Mouse (Mus musculus): ENCODE results near the gene Sgms1. TPM values are rescaled to one million over a fixed set of nuclear protein-coding genes. Genes with fewer than 3 reads are reported as not detected.

Sgms1 gene
- polyA plus RNA-seq, 2 experiments: 20.8 to 36.8 TPM

DNA sequence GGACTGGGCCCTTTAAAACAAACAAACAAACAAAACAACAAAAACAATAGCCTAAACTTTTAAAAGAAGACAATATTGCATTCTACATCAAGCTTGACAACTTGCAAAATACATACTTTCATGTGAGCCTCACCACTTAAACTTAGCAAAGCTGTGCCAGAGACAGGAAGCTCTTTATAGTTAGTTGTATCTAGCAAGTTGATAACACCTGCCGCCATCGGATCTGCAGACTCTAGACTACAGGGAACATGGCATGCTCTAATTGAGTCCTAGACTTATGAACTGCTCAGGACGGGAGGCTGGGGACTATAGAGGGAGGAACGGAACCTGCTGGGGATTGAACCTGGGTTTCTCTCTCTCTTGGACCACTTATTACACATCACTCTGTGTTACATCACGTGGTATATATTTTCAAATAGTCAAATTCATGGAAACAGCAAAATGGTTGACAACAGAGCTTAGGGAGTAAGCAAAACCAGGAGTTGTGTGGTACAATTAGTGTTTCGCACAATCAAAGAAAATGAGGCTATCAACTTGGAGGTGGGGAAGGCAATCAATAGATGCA is 44.3 kb downstream of the Sgms1 start:
- H3K9me3 ChIP-seq (ENCODE audit: control insufficient read depth, low read length): no peaks in the 10 kb centered on the region
- no peak overlapping the region for H3K4me2 ChIP-seq (replicated peaks; ENCODE audit: low read depth, low read length, severe bottlenecking)
- WGBS: 62% methylated on average over 6 of the region's 6 CpGs

GRCm38 (mm10) chr19:32344738-32345121 is 44.8 kb downstream of the Sgms1 start:
- H3K27me3 ChIP-seq (ENCODE audit: control insufficient read depth, insufficient read depth, low read length): no peaks in the 10 kb centered on the region
- no peaks in the 10 kb centered on the region for H3K36me3 ChIP-seq (ENCODE audit: control insufficient read depth, insufficient read depth, low read length)
- DNase-seq (ENCODE audit: low spot score) (no peak), ATAC-seq (ENCODE audit: low FRiP score, low read depth) (no peak)
- H3K9me3 ChIP-seq (ENCODE audit: control insufficient read depth, low read length): no peaks in the 10 kb centered on the region
- no peak overlapping the region for H3K27ac ChIP-seq (replicated peaks; ENCODE audit: low read depth, low read length)
- TF ChIP-seq POLR2A (IDR thresholded peaks at IDR 0.05; ENCODE audit: borderline replicate concordance, extremely low read depth, insufficient read depth, insufficient read length): no peak
- no peak overlapping the region for H3K4me3 ChIP-seq (replicated peaks; ENCODE audit: low read length)
- no peak overlapping the region for H3K9ac ChIP-seq (ENCODE audit: low read depth, low read length, severe bottlenecking)
- WGBS: 26% methylated on average over 4 of the region's 4 CpGs
- no peak overlapping the region for H3K4me2 ChIP-seq (replicated peaks; ENCODE audit: low read depth, low read length, severe bottlenecking)
- peaks cover 64% of the 10 kb centered on the region for H3K4me1 ChIP-seq (ENCODE audit: control insufficient read depth, insufficient read depth, low read length)

More for the DNA sequence above, 44.3 kb downstream of the Sgms1 start:
- H3K36me3 ChIP-seq (ENCODE audit: control insufficient read depth, insufficient read depth, low read length): no peaks in the 10 kb centered on the region
- H3K4me1 ChIP-seq (ENCODE audit: control insufficient read depth, insufficient read depth, low read length): peaks cover 64% of the 10 kb centered on the region
- H3K27ac ChIP-seq (replicated peaks; ENCODE audit: low read depth, low read length): peak overlapping the region; percentile 69
- H3K27me3 ChIP-seq (ENCODE audit: control insufficient read depth, insufficient read depth, low read length): no peaks in the 10 kb centered on the region
- DNase-seq (ENCODE audit: low spot score) (no peak), ATAC-seq (ENCODE audit: low FRiP score, low read depth) (no peak)
- no peak for TF ChIP-seq POLR2A (IDR thresholded peaks at IDR 0.05; ENCODE audit: borderline replicate concordance, extremely low read depth, insufficient read depth, insufficient read length)
- no peak overlapping the region for H3K4me3 ChIP-seq (replicated peaks; ENCODE audit: low read length)
- no peak overlapping the region for H3K9ac ChIP-seq (ENCODE audit: low read depth, low read length, severe bottlenecking)

GRCm38 (mm10) chr19:32343937-32344737 is 45.4 kb downstream of the Sgms1 start:
- no peak for TF ChIP-seq POLR2A (IDR thresholded peaks at IDR 0.05; ENCODE audit: borderline replicate concordance, extremely low read depth, insufficient read depth, insufficient read length)
- Histone ChIP-seq H3K9ac (ENCODE audit: low read depth, low read length, severe bottlenecking) (no peak overlapping the region), H3K4me2 (replicated peaks; ENCODE audit: low read depth, low read length, severe bottlenecking) (0 out of 2 replicates have a peak overlapping the region, but pooled peaks have one; percentile 15), H3K27ac (replicated peaks; ENCODE audit: low read depth, low read length) (no peak overlapping the region), H3K4me3 (replicated peaks; ENCODE audit: low read length) (no peak overlapping the region), H3K9me3 (ENCODE audit: control insufficient read depth, low read length) (no peaks in the 10 kb centered on the region), H3K4me1 (ENCODE audit: control insufficient read depth, insufficient read depth, low read length) (peaks cover 64% of the 10 kb centered on the region), H3K36me3 (ENCODE audit: control insufficient read depth, insufficient read depth, low read length) (no peaks in the 10 kb centered on the region), H3K27me3 (ENCODE audit: control insufficient read depth, insufficient read depth, low read length) (no peaks in the 10 kb centered on the region)
- WGBS: 20% methylated on average over 17 of the region's 17 CpGs
- DNase-seq (ENCODE audit: low spot score): no peak
- no peak for ATAC-seq (ENCODE audit: low FRiP score, low read depth)

DNA sequence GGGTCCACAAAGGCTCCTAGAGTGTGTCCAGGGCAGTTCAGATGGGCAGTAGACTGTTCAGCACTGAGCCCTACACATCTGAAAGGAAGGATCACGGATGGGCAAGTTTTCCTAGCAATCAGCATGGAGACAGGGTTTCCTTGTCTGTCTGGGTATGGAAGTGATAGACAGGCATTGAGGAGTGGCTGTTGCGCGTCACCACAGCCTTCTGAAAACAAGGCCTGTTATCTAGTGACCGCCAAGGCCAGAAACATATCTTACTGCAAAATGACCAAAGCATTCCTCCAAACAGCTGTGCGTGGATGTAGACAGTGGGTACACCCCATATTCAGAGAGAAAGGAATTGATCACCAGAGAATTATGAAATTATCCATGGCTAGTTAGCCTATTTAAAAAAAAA is 47.1 kb downstream of the Sgms1 start:
- H3K36me3 ChIP-seq (ENCODE audit: control insufficient read depth, insufficient read depth, low read length): no peaks in the 10 kb centered on the region
- H3K4me3 ChIP-seq (replicated peaks; ENCODE audit: low read length): no peak overlapping the region
- no peak overlapping the region for H3K27ac ChIP-seq (replicated peaks; ENCODE audit: low read depth, low read length)
- H3K4me1 ChIP-seq (ENCODE audit: control insufficient read depth, insufficient read depth, low read length): peaks cover 65% of the 10 kb centered on the region
- DNase-seq (ENCODE audit: low spot score) (no peak), ATAC-seq (ENCODE audit: low FRiP score, low read depth) (no peak)
- 93% methylated on average over 5 of the region's 5 CpGs for WGBS
- no peaks in the 10 kb centered on the region for H3K9me3 ChIP-seq (ENCODE audit: control insufficient read depth, low read length)
- H3K4me2 ChIP-seq (replicated peaks; ENCODE audit: low read depth, low read length, severe bottlenecking): no peak overlapping the region
- no peaks in the 10 kb centered on the region for H3K27me3 ChIP-seq (ENCODE audit: control insufficient read depth, insufficient read depth, low read length)
- no peak for TF ChIP-seq POLR2A (IDR thresholded peaks at IDR 0.05; ENCODE audit: borderline replicate concordance, extremely low read depth, insufficient read depth, insufficient read length)
- H3K9ac ChIP-seq (ENCODE audit: low read depth, low read length, severe bottlenecking): no peak overlapping the region

GRCm38 (mm10) chr19:32341091-32341490 is 48.4 kb downstream of the Sgms1 start:
- no peak overlapping the region for H3K4me2 ChIP-seq (replicated peaks; ENCODE audit: low read depth, low read length, severe bottlenecking)
- no peak overlapping the region for H3K27ac ChIP-seq (replicated peaks; ENCODE audit: low read depth, low read length)
- WGBS: 44% methylated on average over 2 of the region's 2 CpGs
- H3K9me3 ChIP-seq (ENCODE audit: control insufficient read depth, low read length): no peaks in the 10 kb centered on the region
- DNase-seq (ENCODE audit: low spot score): peak; percentile 36
- no peaks in the 10 kb centered on the region for H3K36me3 ChIP-seq (ENCODE audit: control insufficient read depth, insufficient read depth, low read length)
- TF ChIP-seq POLR2A (IDR thresholded peaks at IDR 0.05; ENCODE audit: borderline replicate concordance, extremely low read depth, insufficient read depth, insufficient read length): no peak
- peaks cover 56% of the 10 kb centered on the region for H3K4me1 ChIP-seq (ENCODE audit: control insufficient read depth, insufficient read depth, low read length)
- ATAC-seq (ENCODE audit: low FRiP score, low read depth): 0 out of 2 replicates have a peak, but pooled peaks have one; percentile 21
- no peak overlapping the region for H3K9ac ChIP-seq (ENCODE audit: low read depth, low read length, severe bottlenecking)
- H3K4me3 ChIP-seq (replicated peaks; ENCODE audit: low read length): no peak overlapping the region
- no peaks in the 10 kb centered on the region for H3K27me3 ChIP-seq (ENCODE audit: control insufficient read depth, insufficient read depth, low read length)
